Mouse (Mus musculus) olfactory bulb, adult 2 months (tissue): ENCODE results near the gene Ifi211.
"Not testable (repeated sequence)": the region's sequence is repeated elsewhere in the genome, so short reads cannot be mapped to it uniquely, and the experiment has no call there.

Experiments used
- CTCF ChIP-seq: fragments of 200-500 bp; IDR thresholded peaks from 2 replicates; pipeline ENCODE4 v1.5.1; 2012; ENCODE audit warnings: low read depth, mild to moderate bottlenecking, low read length, moderate library complexity; ENCODE audit not compliant: insufficient read depth
- POLR2A ChIP-seq: fragments of 200-500 bp; IDR thresholded peaks from 2 replicates; pipeline ENCODE4 v1.6.1; 2012; ENCODE audit warnings: mild to moderate bottlenecking, low read depth, low read length, moderate library complexity; ENCODE audit not compliant: insufficient read depth

DNA sequence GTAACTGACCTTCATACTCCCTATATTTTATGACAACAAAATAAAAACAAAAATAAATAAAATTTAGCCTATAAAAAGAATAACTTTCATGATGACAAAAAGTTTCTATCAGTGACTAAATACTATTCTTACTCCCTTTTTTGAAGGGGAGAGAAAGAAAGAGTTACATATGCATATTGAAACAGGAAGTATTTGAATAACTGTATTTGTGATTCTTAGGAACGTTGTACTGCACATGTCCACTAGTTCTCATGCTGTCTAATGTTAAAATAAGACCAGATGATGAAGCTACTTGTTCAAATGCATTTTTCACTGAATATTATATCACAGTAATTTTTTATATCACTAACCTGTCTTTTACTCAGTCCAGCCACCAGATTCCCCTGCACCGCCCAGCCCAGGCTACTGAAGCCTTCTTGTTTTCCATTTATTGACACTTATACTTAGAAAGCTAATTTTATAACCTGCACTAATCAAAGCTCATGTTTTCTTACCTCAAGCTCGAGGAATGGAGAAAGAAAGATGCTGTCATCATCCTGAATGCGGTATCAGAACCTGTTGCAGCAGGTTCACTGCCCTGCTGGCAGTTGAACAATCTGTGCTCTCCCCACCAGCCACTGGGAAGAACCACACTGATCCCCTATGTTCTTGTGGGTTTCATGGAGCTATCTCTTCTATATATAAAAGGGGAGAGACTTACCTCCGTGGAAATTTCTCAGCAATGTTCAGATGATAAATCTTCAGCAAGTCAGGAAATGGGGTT is 33.4 kb downstream of the Ifi211 start:
- TF ChIP-seq CTCF, POLR2A: not testable (repeated sequence)
